Mouse (Mus musculus) forebrain, embryonic 13.5 days (tissue): Measurements from ENCODE around the gene Grsf1. TPM values are rescaled to one million over a fixed set of nuclear protein-coding genes. Genes with fewer than 3 reads are reported as not detected.

Experiments
- ATAC-seq: fragments of 200-750 bp; cut with Nextera tagmentation; 2 replicates; pipeline ENCODE4 v1.8.0; 2017
- H3K27ac ChIP-seq: fragments of 300-500 bp; sonication (generic); 2 replicates; pipeline ENCODE4 v1.5.1; 2015; ENCODE audit warnings: inconsistent platforms, mild to moderate bottlenecking, moderate library complexity
- H3K27me3 ChIP-seq: fragments of 300-500 bp; sonication (generic); 2 replicates; pipeline ENCODE4 v1.6.1; 2015; ENCODE audit warnings: mild to moderate bottlenecking, inconsistent platforms
- H3K36me3 ChIP-seq: fragments of 300-500 bp; sonication (generic); 2 replicates; pipeline ENCODE4 v1.6.1; 2015; ENCODE audit warnings: mild to moderate bottlenecking, inconsistent platforms; ENCODE audit not compliant: poor library complexity, severe bottlenecking
- H3K4me1 ChIP-seq: fragments of 300-500 bp; sonication (generic); 2 replicates; pipeline ENCODE4 v1.6.1; 2015; ENCODE audit warnings: inconsistent platforms
- H3K4me2 ChIP-seq: fragments of 300-500 bp; sonication (generic); 2 replicates; pipeline ENCODE4 v1.6.1; 2015; ENCODE audit warnings: inconsistent platforms, mild to moderate bottlenecking, moderate library complexity
- H3K4me3 ChIP-seq: fragments of 300-500 bp; sonication (generic); 2 replicates; pipeline ENCODE4 v1.5.1; 2015; ENCODE audit warnings: mild to moderate bottlenecking, inconsistent platforms
- H3K9ac ChIP-seq: fragments of 300-500 bp; sonication (generic); 2 replicates; pipeline ENCODE4 v1.6.1; 2015; ENCODE audit warnings: mild to moderate bottlenecking, inconsistent platforms
- H3K9me3 ChIP-seq: fragments of 300-500 bp; sonication (generic); replicated peaks from 2 replicates; pipeline ENCODE4 v1.6.1; 2016; ENCODE audit warnings: inconsistent platforms
- WGBS: fragments of 180-500 bp; shearing (Covaris S2); methylation state at CpG from one replicate; pipeline ENCODE4 v1.1.7; 2015; 5-methylcytosine and 5-hydroxymethylcytosine counted together
- polyA plus RNA-seq: library from polyadenylated mRNA; unstranded; fragments of >200 nt; fragmentation: Nextera tagmentation; extraction: Ambion mirVana; gene quantifications from 2 replicates; pipeline ENCODE4 v1.2.1, GENCODE M21; 2015

Grsf1 gene
- polyA plus RNA-seq, 1 experiment from 2014 or later, result 82.7 TPM

GRCm38 (mm10) chr5:88645405-88645804 is 30.6 kb downstream of the Grsf1 start:
- 86% methylated on average over 5 of the region's 5 CpGs for WGBS
- H3K9ac ChIP-seq, result no peak overlapping the region
- peaks cover 94% of the 10 kb centered on the region for H3K36me3 ChIP-seq
- no peak overlapping the region for H3K4me3 ChIP-seq
- no peak overlapping the region for H3K4me2 ChIP-seq
- no peaks in the 10 kb centered on the region for H3K27me3 ChIP-seq
- ATAC-seq, result no peak
- H3K4me1 ChIP-seq, result no peaks in the 10 kb centered on the region
- no peaks in the 10 kb centered on the region for H3K9me3 ChIP-seq
- H3K27ac ChIP-seq, result no peak overlapping the region

- Histone ChIP-seq H3K9ac (no peak overlapping the region), H3K36me3 (peaks cover 90% of the 10 kb centered on the region), H3K4me1 (no peaks in the 10 kb centered on the region), H3K27ac (no peak overlapping the region), H3K9me3 (no peaks in the 10 kb centered on the region), H3K27me3 (no peaks in the 10 kb centered on the region), H3K4me3 (no peak overlapping the region), H3K4me2 (no peak overlapping the region)
- ATAC-seq, result no peak
- WGBS, result 89% methylated on average over 2 of the region's 2 CpGs
Measured at GRCm38 (mm10) chr5:88644901-88645300, 31.1 kb downstream of the Grsf1 start.

DNA sequence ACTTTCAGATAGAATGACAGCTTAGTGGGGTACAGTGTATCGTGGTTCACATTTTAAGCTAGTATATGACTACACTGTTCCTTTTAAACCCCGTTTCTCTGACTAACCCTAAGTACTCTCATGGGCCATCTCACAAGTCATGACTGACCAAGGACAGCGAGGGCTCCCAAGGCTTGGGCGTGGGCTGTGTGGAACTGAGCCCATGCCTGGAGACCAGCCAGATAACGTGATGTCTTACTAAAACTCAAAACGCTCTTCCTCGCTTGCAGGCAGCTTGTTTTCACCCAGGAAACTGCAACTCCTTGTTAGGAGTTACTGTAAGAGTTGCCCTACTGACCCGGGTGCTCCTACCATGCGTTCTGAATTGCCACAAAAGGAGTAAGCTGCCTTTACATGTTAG is 32.5 kb downstream of the Grsf1 start:
- Histone ChIP-seq H3K9me3 (no peaks in the 10 kb centered on the region), H3K4me2 (no peak overlapping the region), H3K36me3 (peaks cover 89% of the 10 kb centered on the region), H3K27me3 (no peaks in the 10 kb centered on the region), H3K27ac (no peak overlapping the region), H3K4me3 (no peak overlapping the region), H3K4me1 (no peaks in the 10 kb centered on the region), H3K9ac (no peak overlapping the region)
- 95% methylated on average over 9 of the region's 9 CpGs for WGBS
- no peak for ATAC-seq

DNA sequence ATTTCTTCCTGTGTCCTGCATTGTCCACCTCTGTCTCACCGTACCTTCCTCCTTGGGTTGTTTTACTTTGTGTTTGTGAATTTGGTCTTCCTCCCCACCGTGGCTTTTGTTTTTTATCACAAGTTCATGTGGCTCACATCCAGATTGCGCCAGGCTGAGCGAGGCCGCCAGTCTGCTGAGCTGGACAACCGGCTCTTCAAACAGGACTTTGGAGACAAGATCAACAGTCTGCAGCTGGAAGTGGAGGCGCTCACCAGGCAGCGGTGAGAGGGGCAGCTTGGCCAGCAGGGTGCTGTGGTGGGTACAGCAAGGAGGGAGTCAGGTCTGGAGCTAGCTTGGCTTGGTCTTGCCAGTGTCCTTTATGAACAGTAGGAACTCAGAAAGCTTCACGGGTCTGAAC is 33.2 kb downstream of the Grsf1 start:
- no peak for ATAC-seq
- Histone ChIP-seq H3K36me3 (peaks cover 87% of the 10 kb centered on the region), H3K9ac (no peak overlapping the region), H3K27me3 (no peaks in the 10 kb centered on the region), H3K9me3 (no peaks in the 10 kb centered on the region), H3K4me3 (no peak overlapping the region), H3K4me1 (no peaks in the 10 kb centered on the region), H3K27ac (no peak overlapping the region), H3K4me2 (no peak overlapping the region)
- WGBS, result 85% methylated on average over 9 of the region's 9 CpGs

GRCm38 (mm10) chr5:88634076-88634475 is 41.9 kb downstream of the Grsf1 start:
- Histone ChIP-seq H3K36me3 (peaks cover 89% of the 10 kb centered on the region), H3K4me3 (no peak overlapping the region), H3K4me2 (no peak overlapping the region), H3K27ac (no peak overlapping the region), H3K27me3 (no peaks in the 10 kb centered on the region), H3K9me3 (no peaks in the 10 kb centered on the region), H3K4me1 (no peaks in the 10 kb centered on the region), H3K9ac (no peak overlapping the region)
- WGBS, result 79% methylated on average over 5 of the region's 5 CpGs
- ATAC-seq, result no peak

DNA sequence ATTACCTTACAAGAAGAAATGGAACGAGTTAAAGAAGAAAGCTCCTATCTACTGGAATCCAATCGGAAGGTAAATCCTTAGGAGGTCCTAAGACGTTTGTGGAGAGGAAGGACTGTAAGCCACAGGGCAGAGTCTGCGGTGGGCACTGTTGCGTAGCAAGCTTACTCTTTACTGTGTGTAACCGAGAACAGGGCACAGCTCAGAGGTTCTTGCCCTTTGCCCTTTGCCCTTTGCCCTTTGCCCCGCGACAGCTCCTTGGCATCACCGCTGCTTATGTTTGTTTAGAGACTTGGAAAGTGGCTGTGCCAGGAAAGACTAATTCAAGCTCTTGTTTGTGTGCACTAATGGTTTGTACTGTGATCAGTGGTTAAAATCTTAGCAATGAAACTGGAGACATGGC is 43.5 kb downstream of the Grsf1 start:
- ATAC-seq, result no peak
- Histone ChIP-seq H3K9ac (no peak overlapping the region), H3K36me3 (peaks cover 91% of the 10 kb centered on the region), H3K4me3 (no peak overlapping the region), H3K4me2 (no peak overlapping the region), H3K27me3 (no peaks in the 10 kb centered on the region), H3K4me1 (no peaks in the 10 kb centered on the region), H3K9me3 (no peaks in the 10 kb centered on the region), H3K27ac (no peak overlapping the region)
- WGBS, result 87% methylated on average over 9 of the region's 9 CpGs

- no peak overlapping the region for H3K27ac ChIP-seq
- no peak overlapping the region for H3K9ac ChIP-seq
- no peaks in the 10 kb centered on the region for H3K27me3 ChIP-seq
- ATAC-seq, result no peak
- 93% methylated on average over 5 of the region's 5 CpGs for WGBS
- H3K4me3 ChIP-seq, result no peak overlapping the region
- H3K4me1 ChIP-seq, result no peaks in the 10 kb centered on the region
- H3K9me3 ChIP-seq, result no peaks in the 10 kb centered on the region
- peaks cover 85% of the 10 kb centered on the region for H3K36me3 ChIP-seq
- no peak overlapping the region for H3K4me2 ChIP-seq
Measured at GRCm38 (mm10) chr5:88631545-88631944, 44.4 kb downstream of the Grsf1 start.

GRCm38 (mm10) chr5:88630883-88631282 is 45.1 kb downstream of the Grsf1 start:
- no peaks in the 10 kb centered on the region for H3K4me1 ChIP-seq
- ATAC-seq, result 0 out of 2 replicates have a peak, but pooled peaks have one; percentile 33
- H3K27ac ChIP-seq, result no peak overlapping the region
- WGBS, result 59% methylated on average over 3 of the region's 3 CpGs
- peaks cover 87% of the 10 kb centered on the region for H3K36me3 ChIP-seq
- H3K4me2 ChIP-seq, result no peak overlapping the region
- no peaks in the 10 kb centered on the region for H3K9me3 ChIP-seq
- no peak overlapping the region for H3K4me3 ChIP-seq
- no peak overlapping the region for H3K9ac ChIP-seq
- H3K27me3 ChIP-seq, result no peaks in the 10 kb centered on the region

GRCm38 (mm10) chr5:88629987-88630386 is 46.0 kb downstream of the Grsf1 start:
- WGBS, result 94% methylated on average over 8 of the region's 8 CpGs
- Histone ChIP-seq H3K4me2 (no peak overlapping the region), H3K36me3 (peaks cover 79% of the 10 kb centered on the region), H3K27me3 (no peaks in the 10 kb centered on the region), H3K4me1 (no peaks in the 10 kb centered on the region), H3K4me3 (no peak overlapping the region), H3K9ac (no peak overlapping the region), H3K9me3 (no peaks in the 10 kb centered on the region), H3K27ac (no peak overlapping the region)
- no peak for ATAC-seq

- H3K9ac ChIP-seq, result no peak overlapping the region
- no peak overlapping the region for H3K27ac ChIP-seq
- peaks cover 71% of the 10 kb centered on the region for H3K36me3 ChIP-seq
- no peak overlapping the region for H3K4me2 ChIP-seq
- no peak for ATAC-seq
- H3K27me3 ChIP-seq, result no peaks in the 10 kb centered on the region
- no peak overlapping the region for H3K4me3 ChIP-seq
- 90% methylated on average over 11 of the region's 11 CpGs for WGBS
- H3K9me3 ChIP-seq, result no peaks in the 10 kb centered on the region
- no peaks in the 10 kb centered on the region for H3K4me1 ChIP-seq
Measured at GRCm38 (mm10) chr5:88629125-88629524, 46.8 kb downstream of the Grsf1 start.

DNA sequence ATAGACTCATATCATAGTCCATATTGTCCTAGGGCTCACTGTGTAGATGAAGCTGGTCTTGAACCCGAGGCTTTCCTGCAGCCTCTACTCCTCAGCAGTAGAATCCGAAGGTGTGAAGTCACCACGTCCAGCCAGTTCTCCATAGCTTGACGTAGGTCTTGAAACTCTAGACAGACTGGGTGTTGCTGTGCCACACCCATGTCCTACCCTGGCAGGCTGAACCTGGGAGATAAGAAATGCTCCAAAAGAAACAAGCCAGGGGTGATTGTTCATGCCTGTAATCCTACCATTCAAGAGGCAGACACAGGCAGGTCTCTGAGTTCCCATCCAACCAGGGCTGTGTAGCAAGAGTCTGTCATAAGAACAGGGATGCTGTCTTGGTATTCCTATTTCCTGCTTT is 48.4 kb downstream of the Grsf1 start:
- no peaks in the 10 kb centered on the region for H3K4me1 ChIP-seq
- no peaks in the 10 kb centered on the region for H3K9me3 ChIP-seq
- ATAC-seq, result no peak
- no peak overlapping the region for H3K27ac ChIP-seq
- peaks cover 58% of the 10 kb centered on the region for H3K36me3 ChIP-seq
- H3K9ac ChIP-seq, result no peak overlapping the region
- WGBS, result 91% methylated on average over 4 of the region's 4 CpGs
- no peak overlapping the region for H3K4me2 ChIP-seq
- H3K27me3 ChIP-seq, result no peaks in the 10 kb centered on the region
- H3K4me3 ChIP-seq, result no peak overlapping the region

- 82% methylated on average over 4 of the region's 4 CpGs for WGBS
- H3K9me3 ChIP-seq, result no peaks in the 10 kb centered on the region
- no peak overlapping the region for H3K4me2 ChIP-seq
- H3K27me3 ChIP-seq, result no peaks in the 10 kb centered on the region
- H3K4me3 ChIP-seq, result no peak overlapping the region
- H3K27ac ChIP-seq, result no peak overlapping the region
- peaks cover 77% of the 10 kb centered on the region for H3K36me3 ChIP-seq
- ATAC-seq, result no peak
- H3K4me1 ChIP-seq, result no peaks in the 10 kb centered on the region
- H3K9ac ChIP-seq, result no peak overlapping the region
Measured at GRCm38 (mm10) chr5:88616988-88617387, 59.0 kb downstream of the Grsf1 start.

- no peak overlapping the region for H3K9ac ChIP-seq
- no peak overlapping the region for H3K4me3 ChIP-seq
- no peak overlapping the region for H3K4me2 ChIP-seq
- H3K9me3 ChIP-seq, result no peaks in the 10 kb centered on the region
- no peaks in the 10 kb centered on the region for H3K4me1 ChIP-seq
- no peak overlapping the region for H3K27ac ChIP-seq
- ATAC-seq, result no peak
- H3K36me3 ChIP-seq, result peaks cover 62% of the 10 kb centered on the region
- WGBS, result 95% methylated on average over 1 of the region's 1 CpGs
- H3K27me3 ChIP-seq, result no peaks in the 10 kb centered on the region
Measured at GRCm38 (mm10) chr5:88614129-88614528, 61.8 kb downstream of the Grsf1 start.
